Mouse (Mus musculus) heart, postnatal 4 days (tissue): Measurements from ENCODE around the gene Fam240a. TPM values are rescaled to one million over a fixed set of nuclear protein-coding genes. Genes with fewer than 3 reads are reported as not detected.

Experiments used
- microRNA-seq, 2 experiments: library from miRNA; unstranded; fragments of <30 nt; microRNA quantifications; one replicate each; pipeline ENCODE4 v1.2.0; 2021 to 2022
- total RNA-seq, 2 experiments: library from RNA; stranded (reverse); gene quantifications; 2 replicates each; pipeline ENCODE4 v1.2.3; 2021

The Fam240a gene
- total RNA-seq, 2 experiments from 2014 or later, result not detected

Small RNAs within 50 kb of the gene (microRNA-seq; reads per million reads assigned to microRNA genes)
- gene Gm24269, result 0 reads per million in 2 experiments

Other genes with a start within 250 kb of the Fam240a start
- gene Myl3, start 175.0 kb downstream of the Fam240a start, total RNA-seq, result 1,000 to 10,000 TPM; 8,328 to 9,816 TPM
- 10 to 100 TPM; 16.4 to 19.3 TPM for gene Pth1r, start 169.7 kb downstream of the Fam240a start, total RNA-seq
- gene Prss42, start 118.7 kb downstream of the Fam240a start, total RNA-seq, result not detected
- gene Prss44, start 102.9 kb downstream of the Fam240a start, total RNA-seq, result not detected
- gene Prss43, start 90.2 kb downstream of the Fam240a start, total RNA-seq, result not detected
- under 1 TPM in 1 of 2 experiments, not detected in 1; 0.45 TPM for gene Prss45, start 82.3 kb downstream of the Fam240a start, total RNA-seq
- gene Prss46, start 72.4 kb downstream of the Fam240a start, total RNA-seq, result not detected
- gene Prss50, start 58.9 kb downstream of the Fam240a start, total RNA-seq, result not detected
- gene Als2cl, start 37.0 kb downstream of the Fam240a start, total RNA-seq, result 10 to 100 TPM; 14.4 to 16.3 TPM
- under 1 TPM; 0.43 to 0.45 TPM for gene Tmie, start 36.7 kb downstream of the Fam240a start, total RNA-seq
- gene Tdgf1, start 29.3 kb upstream of the Fam240a start, total RNA-seq, result not detected
- gene Lrrc2, start 34.7 kb upstream of the Fam240a start, total RNA-seq, result 10 to 100 TPM; 15.4 to 16.6 TPM
- gene Rtp3, start 73.7 kb upstream of the Fam240a start, total RNA-seq, result 1 to 10 TPM; 1.6 to 1.7 TPM
- gene Ltf, start 102.4 kb upstream of the Fam240a start, total RNA-seq, result 1 to 10 TPM; 2.7 to 3.3 TPM
- gene Ccrl2, start 140.7 kb upstream of the Fam240a start, total RNA-seq, result 1 to 10 TPM; 5.4 to 6.7 TPM
- 100 to 1,000 TPM; 132 to 133 TPM for gene Lrrfip2, start 200.7 kb upstream of the Fam240a start, total RNA-seq